Mouse (Mus musculus) lung, embryonic 14.5 days (tissue): ENCODE measurements around the gene Smad1. TPM values are rescaled to one million over a fixed set of nuclear protein-coding genes. Genes with fewer than 3 reads are reported as not detected.

ENCODE experiments used
- ATAC-seq: fragments of 200-750 bp; cut with Nextera tagmentation; 2 replicates; pipeline ENCODE4 v1.8.0; 2017; ENCODE audit warnings: mild to moderate bottlenecking, moderate TSS enrichment, moderate library complexity; ENCODE audit not compliant: insufficient read depth
- DNase-seq: peaks from one replicate; pipeline ENCODE4 v3.0.0-alpha.2; 2015
- H3K27ac ChIP-seq: fragments of 300-500 bp; sonication (generic); 2 replicates; pipeline ENCODE4 v1.5.1; 2014; ENCODE audit warnings: low read depth, mild to moderate bottlenecking, moderate library complexity
- H3K27me3 ChIP-seq: fragments of 300-500 bp; sonication (generic); 2 replicates; pipeline ENCODE4 v1.6.1; 2014; ENCODE audit warnings: low read length, control low read depth; ENCODE audit not compliant: insufficient read depth
- H3K36me3 ChIP-seq: fragments of 300-500 bp; sonication (generic); 2 replicates; pipeline ENCODE4 v1.6.1; 2014; ENCODE audit warnings: control low read depth; ENCODE audit not compliant: insufficient read depth
- H3K4me1 ChIP-seq: fragments of 300-500 bp; sonication (generic); 2 replicates; pipeline ENCODE4 v1.6.1; 2014; ENCODE audit warnings: antibody characterized with exemption, control low read depth; ENCODE audit not compliant: insufficient read depth
- H3K4me2 ChIP-seq: fragments of 300-500 bp; sonication (generic); 2 replicates; pipeline ENCODE4 v1.6.1; 2014; ENCODE audit warnings: mild to moderate bottlenecking
- H3K4me3 ChIP-seq: fragments of 300-500 bp; sonication (generic); 2 replicates; pipeline ENCODE4 v1.5.1; 2014; ENCODE audit warnings: low read depth, low read length
- H3K9ac ChIP-seq: fragments of 300-500 bp; sonication (generic); 2 replicates; pipeline ENCODE4 v1.6.1; 2014
- H3K9me3 ChIP-seq: fragments of 300-500 bp; sonication (generic); 2 replicates; pipeline ENCODE4 v1.6.1; 2016; ENCODE audit warnings: low read depth, low read length, control low read depth
- CTCF ChIP-seq: IDR thresholded peaks from 2 replicates; pipeline ENCODE4 v1.5.1; 2016; ENCODE audit warnings: antibody characterized with exemption, low read depth
- WGBS: fragments of 180-500 bp; shearing (Covaris S2); extraction: QIAGEN DNeasy Blood & Tissue Kit; methylation state at CpG from one replicate; pipeline ENCODE4 v1.1.7; 2014; 5-methylcytosine and 5-hydroxymethylcytosine counted together
- polyA plus RNA-seq: library from polyadenylated mRNA; unstranded; fragments of >200 nt; fragmentation: Nextera tagmentation; extraction: Ambion mirVana; gene quantifications from 2 replicates; pipeline ENCODE4 v1.2.1, GENCODE M21; 2014

Smad1 gene
- polyA plus RNA-seq, 1 experiment from 2014 or later: 52.2 TPM

DNA sequence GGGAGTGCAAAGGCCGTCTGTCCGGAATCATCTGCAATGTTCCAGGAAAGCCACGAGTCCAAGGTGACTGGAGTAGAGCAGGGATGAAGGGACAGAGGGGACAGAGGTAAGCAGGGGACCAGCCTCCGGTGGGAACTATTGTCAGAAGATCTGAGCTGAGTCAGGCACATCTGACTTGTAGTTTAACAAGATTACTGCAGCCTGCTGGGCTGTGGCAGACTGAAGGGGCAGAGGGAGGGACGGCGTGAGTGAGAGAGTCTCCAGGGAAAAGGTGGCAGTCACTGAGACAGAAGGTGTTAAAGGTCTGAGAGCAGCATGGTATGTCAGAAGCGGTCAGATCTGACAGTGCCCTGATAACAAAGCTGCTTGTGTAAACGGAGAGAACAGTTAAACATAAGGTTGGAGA lies 16.5 kb downstream of the Smad1 start:
- peak overlapping the region; percentile 19; the same call in 1 of the 2 replicates for H3K27ac ChIP-seq
- no peak for DNase-seq
- no peaks in the 10 kb centered on the region for H3K27me3 ChIP-seq
- peaks cover 7% of the 10 kb centered on the region; the same call in 1 of the 2 replicates for H3K4me1 ChIP-seq
- TF ChIP-seq CTCF: no peak
- H3K9me3 ChIP-seq: no peaks in the 10 kb centered on the region
- no peak overlapping the region for H3K4me3 ChIP-seq
- H3K36me3 ChIP-seq: 0 out of 2 replicates have a peak, but pooled peaks cover 2% of the 10 kb centered on the region
- peak overlapping the region; percentile 11; the same call in 1 of the 2 replicates for H3K4me2 ChIP-seq
- no peak for ATAC-seq
- 0 out of 2 replicates have a peak overlapping the region, but pooled peaks have one; percentile 9 for H3K9ac ChIP-seq
- WGBS: 19% methylated on average over 8 of the region's 8 CpGs

GRCm38 (mm10) chr8:79381771-79382170 lies 17.5 kb downstream of the Smad1 start:
- DNase-seq: peak; percentile 34
- no peak for TF ChIP-seq CTCF

DNA sequence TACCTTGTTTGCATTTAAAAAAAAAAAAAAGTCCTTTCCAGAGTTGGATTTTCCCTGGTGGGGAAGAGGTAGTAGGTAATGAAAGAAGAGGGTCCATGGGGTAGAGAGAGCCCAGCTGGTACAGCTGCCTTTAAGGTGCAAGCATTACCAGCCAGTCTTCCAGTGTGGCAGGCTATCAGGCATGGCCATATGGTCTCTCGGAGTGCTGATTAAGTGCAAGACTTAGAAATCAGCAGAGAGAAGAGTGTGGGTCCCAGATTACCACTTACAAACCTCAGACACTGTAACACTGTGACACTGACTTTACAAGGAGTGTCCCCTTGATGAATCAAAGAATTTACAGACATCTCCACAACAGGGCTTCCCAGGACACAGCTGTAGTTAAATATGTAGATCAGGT lies 18.9 kb downstream of the Smad1 start:
- Histone ChIP-seq H3K27ac (no peak overlapping the region), H3K4me1 (peaks cover 10% of the 10 kb centered on the region), H3K4me3 (no peak overlapping the region), H3K4me2 (no peak overlapping the region), H3K9ac (no peak overlapping the region), H3K27me3 (no peaks in the 10 kb centered on the region), H3K9me3 (no peaks in the 10 kb centered on the region), H3K36me3 (peaks cover 8% of the 10 kb centered on the region)
- TF ChIP-seq CTCF: no peak
- ATAC-seq (no peak), DNase-seq (no peak)
- 69% methylated on average over 1 of the region's 1 CpGs for WGBS

More at GRCm38 (mm10) chr8:79381771-79382170, 17.5 kb downstream of the Smad1 start:
- no peaks in the 10 kb centered on the region for H3K9me3 ChIP-seq
- 0 out of 2 replicates have a peak, but pooled peaks have one; percentile 57 for ATAC-seq
- H3K27me3 ChIP-seq: no peaks in the 10 kb centered on the region
- WGBS: 59% methylated on average over 6 of the region's 6 CpGs
- H3K4me1 ChIP-seq: peaks cover 7% of the 10 kb centered on the region; the same call in 1 of the 2 replicates
- H3K4me2 ChIP-seq: no peak overlapping the region
- H3K4me3 ChIP-seq: no peak overlapping the region
- H3K36me3 ChIP-seq: peaks cover 9% of the 10 kb centered on the region
- no peak overlapping the region for H3K9ac ChIP-seq
- H3K27ac ChIP-seq: no peak overlapping the region

- peaks cover 14% of the 10 kb centered on the region for H3K4me1 ChIP-seq
- no peaks in the 10 kb centered on the region for H3K9me3 ChIP-seq
- H3K9ac ChIP-seq: no peak overlapping the region
- no peaks in the 10 kb centered on the region for H3K27me3 ChIP-seq
- H3K4me2 ChIP-seq: no peak overlapping the region
- ATAC-seq (no peak), DNase-seq (no peak)
- no peak for TF ChIP-seq CTCF
- H3K4me3 ChIP-seq: no peak overlapping the region
- peaks cover 8% of the 10 kb centered on the region for H3K36me3 ChIP-seq
- no peak overlapping the region for H3K27ac ChIP-seq
- WGBS: 80% methylated on average over 14 of the region's 14 CpGs
Measured at GRCm38 (mm10) chr8:79379971-79380370, 19.3 kb downstream of the Smad1 start.

DNA sequence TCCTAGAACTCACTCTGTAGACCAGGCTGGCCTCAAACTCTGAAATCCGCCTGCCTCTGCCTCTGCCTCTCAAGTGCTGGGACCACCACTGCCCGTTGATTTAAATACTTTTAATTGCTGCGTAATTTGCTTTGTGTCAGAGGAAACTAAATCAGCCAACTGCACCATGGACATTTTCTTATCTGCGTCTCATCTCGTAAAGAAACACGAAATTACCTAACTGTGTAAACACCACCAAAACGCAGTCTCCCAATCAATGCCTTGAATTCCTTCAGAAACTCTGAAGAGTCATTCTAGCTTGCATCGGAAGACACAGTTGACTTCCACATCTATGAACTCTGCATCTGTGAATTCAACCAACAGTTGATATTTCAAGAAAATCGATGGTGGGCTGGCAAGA lies 22.7 kb downstream of the Smad1 start:
- H3K27me3 ChIP-seq: no peaks in the 10 kb centered on the region
- H3K4me2 ChIP-seq: no peak overlapping the region
- H3K4me1 ChIP-seq: peaks cover 14% of the 10 kb centered on the region
- no peak overlapping the region for H3K9ac ChIP-seq
- ATAC-seq (no peak), DNase-seq (no peak)
- H3K36me3 ChIP-seq: peaks cover 15% of the 10 kb centered on the region
- WGBS: 76% methylated on average over 9 of the region's 9 CpGs
- no peak overlapping the region for H3K27ac ChIP-seq
- H3K9me3 ChIP-seq: no peaks in the 10 kb centered on the region
- H3K4me3 ChIP-seq: no peak overlapping the region
- TF ChIP-seq CTCF: no peak

GRCm38 (mm10) chr8:79375775-79376123 lies 23.6 kb downstream of the Smad1 start:
- no peak for ATAC-seq
- TF ChIP-seq CTCF: no peak
- H3K27ac ChIP-seq: no peak overlapping the region

GRCm38 (mm10) chr8:79375074-79375774 lies 24.1 kb downstream of the Smad1 start:
- WGBS: 51% methylated on average over 13 of the region's 13 CpGs
- H3K9me3 ChIP-seq: no peaks in the 10 kb centered on the region
- H3K4me1 ChIP-seq: peaks cover 14% of the 10 kb centered on the region
- no peak overlapping the region for H3K4me3 ChIP-seq
- no peak for TF ChIP-seq CTCF
- peak overlapping the region; percentile 31 for H3K4me2 ChIP-seq
- no peak for DNase-seq
- peak overlapping the region; percentile 48; the same call in 1 of the 2 replicates for H3K27ac ChIP-seq
- H3K27me3 ChIP-seq: no peaks in the 10 kb centered on the region
- no peak overlapping the region for H3K9ac ChIP-seq
- H3K36me3 ChIP-seq: peaks cover 29% of the 10 kb centered on the region
- no peak; the same call in 1 of the 2 replicates for ATAC-seq

More at GRCm38 (mm10) chr8:79375775-79376123, 23.6 kb downstream of the Smad1 start:
- Histone ChIP-seq H3K36me3 (peaks cover 24% of the 10 kb centered on the region), H3K4me2 (peak overlapping the region; percentile 31; the same call in 1 of the 2 replicates), H3K9me3 (no peaks in the 10 kb centered on the region), H3K9ac (no peak overlapping the region), H3K27me3 (no peaks in the 10 kb centered on the region), H3K4me1 (peaks cover 14% of the 10 kb centered on the region), H3K4me3 (no peak overlapping the region)
- WGBS: 58% methylated on average over 5 of the region's 5 CpGs
- DNase-seq: no peak
